Mouse (Mus musculus): ENCODE data around the gene Olfr1355. TPM values are rescaled to one million over a fixed set of nuclear protein-coding genes. Genes with fewer than 3 reads are reported as not detected.
"Not testable (repeated sequence)": the region's sequence is repeated elsewhere in the genome, so short reads cannot be mapped to it uniquely, and the experiment has no call there.

The Olfr1355 gene
- not detected in 2 replicates for total RNA-seq (2021)
- long read RNA-seq = 0 reads

- DNase-seq = no peak
These were observed at the start of gene Olfr1355 for GRCm38 (mm10) chr10:78875240-78875639. TSS of gene Olfr1355 (plus strand) at chr10:78875540.

- DNase-seq = not testable (repeated sequence)
These were observed 34.9 kb upstream of the Olfr1355 start for GRCm38 (mm10) chr10:78840456-78840855.

GRCm38 (mm10) chr10:78852066-78852465 lies 23.3 kb upstream of the Olfr1355 start, which contains the start of gene Olfr1356:
TSS of gene Olfr1356 (minus strand) at chr10:78852166.
- no peak for DNase-seq

- DNase-seq = not testable (repeated sequence)
These were observed 37.5 kb downstream of the Olfr1355 start, which contains the start of gene Olfr1354 for GRCm38 (mm10) chr10:78912871-78913270. TSS of gene Olfr1354 (plus strand) at chr10:78913171.

Other genes with a start within 250 kb of the Olfr1355 start
- gene Casp14, start 157.2 kb upstream of the Olfr1355 start, total RNA-seq (2021) = not detected in 2 replicates
- not detected in 2 replicates for gene Ccdc105, start 122.5 kb upstream of the Olfr1355 start, total RNA-seq (2021)
- gene Slc1a6, start 95.0 kb upstream of the Olfr1355 start, total RNA-seq (2021) = 0.21 TPM in 1 of 2 replicates, not detected in the other
- not detected in 2 replicates for gene Olfr1356, start 23.4 kb upstream of the Olfr1355 start, total RNA-seq (2021)
- not detected in 2 replicates for gene Olfr1354, start 37.6 kb downstream of the Olfr1355 start, total RNA-seq (2021)
- gene Olfr8, start 75.1 kb downstream of the Olfr1355 start, total RNA-seq (2021) = not detected in 2 replicates
- gene Olfr1353, start 87.8 kb downstream of the Olfr1355 start, total RNA-seq (2021) = not detected in 2 replicates
- gene Olfr1352, start 105.5 kb downstream of the Olfr1355 start, total RNA-seq (2021) = not detected in 2 replicates
- not detected in 2 replicates for gene Olfr1351, start 136.9 kb downstream of the Olfr1355 start, total RNA-seq (2021)
- gene Olfr57, start 153.2 kb downstream of the Olfr1355 start, total RNA-seq (2021) = not detected in 2 replicates
- gene 2610008E11Rik, start 222.1 kb downstream of the Olfr1355 start, total RNA-seq (2021) = 17.0 and 19.2 TPM in 2 replicates